Mouse (Mus musculus): ENCODE results near the gene Ncf2.

DNA sequence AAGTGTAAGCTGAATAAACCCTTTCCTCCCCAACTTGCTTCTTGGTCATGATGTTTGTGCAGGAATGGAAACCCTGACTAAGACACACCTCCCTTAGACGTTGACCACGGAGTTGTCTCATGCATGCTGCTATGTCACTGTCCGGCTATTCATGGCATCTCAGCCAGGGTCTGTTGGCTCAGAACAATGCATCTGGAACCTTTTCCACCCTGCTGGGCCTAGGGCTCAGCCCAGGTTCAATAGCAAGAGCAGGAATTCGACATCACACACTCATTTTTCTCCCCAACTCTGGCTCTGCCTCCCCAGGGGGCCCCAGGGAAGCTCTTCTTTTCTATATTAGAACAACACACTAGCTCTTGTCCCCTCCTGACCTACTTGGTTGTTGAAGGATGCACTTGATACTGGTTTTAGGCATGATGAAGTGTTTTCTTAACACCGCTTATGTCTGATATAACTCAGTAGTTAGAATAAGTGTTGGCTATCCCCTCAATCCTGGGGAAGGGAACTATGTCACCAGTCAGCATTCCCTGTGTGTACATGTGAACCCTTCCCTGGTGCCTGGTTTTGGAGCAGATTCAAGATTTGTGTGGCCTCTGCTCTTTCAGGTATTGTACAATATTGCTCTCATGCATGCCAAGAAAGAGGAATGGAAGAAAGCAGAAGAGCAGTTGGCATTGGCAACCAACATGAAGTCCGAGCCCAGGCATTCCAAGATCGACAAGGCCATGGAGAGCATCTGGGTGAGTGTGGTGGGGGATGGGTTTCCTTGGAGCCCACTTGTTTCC, 21.1 kb downstream of the Ncf2 start:
- TF ChIP-seq CTCF (IDR thresholded peaks at IDR 0.05; ENCODE audit: extremely low read depth, insufficient read depth, insufficient read length, insufficient replicate concordance) (no peak), POLR2A (IDR thresholded peaks at IDR 0.05; ENCODE audit: low read depth, low read length) (no peak)
